Mouse (Mus musculus) heart, adult 2 months (tissue): ENCODE data around the gene Slc26a1. TPM values are rescaled to one million over a fixed set of nuclear protein-coding genes. Genes with fewer than 3 reads are reported as not detected.

Experiments used
- DNase-seq, 2 experiments: peaks; one replicate each; pipeline ENCODE4 v3.0.0; 2021
- H3K27ac ChIP-seq: fragments of 200-600 bp; 2 replicates; pipeline ENCODE4 v1.8.1; 2022
- H3K27me3 ChIP-seq: fragments of 200-500 bp; 2 replicates; pipeline ENCODE4 v1.6.1; 2012; ENCODE audit warnings: mild to moderate bottlenecking, low read length, inconsistent platforms, mixed read lengths; ENCODE audit not compliant: control insufficient read depth, insufficient read depth
- H3K36me3 ChIP-seq: fragments of 200-500 bp; 2 replicates; pipeline ENCODE4 v1.6.1; 2012; ENCODE audit warnings: low read length, inconsistent platforms; ENCODE audit not compliant: control insufficient read depth, insufficient read depth
- H3K4me1 ChIP-seq: fragments of 200-500 bp; 2 replicates; pipeline ENCODE4 v1.6.1; 2011; ENCODE audit warnings: low read length; ENCODE audit not compliant: control insufficient read depth, insufficient read depth
- H3K4me3 ChIP-seq: fragments of 200-600 bp; 2 replicates; pipeline ENCODE4 v1.8.1; 2022
- H3K79me2 ChIP-seq: fragments of 200-500 bp; replicated peaks from 2 replicates; pipeline ENCODE4 v1.6.1; 2012; ENCODE audit warnings: mild to moderate bottlenecking, inconsistent platforms, low read length, moderate library complexity, mixed read lengths; ENCODE audit not compliant: control insufficient read depth, insufficient read depth
- H3K9ac ChIP-seq: fragments of 200-500 bp; 2 replicates; pipeline ENCODE4 v1.6.1; 2012; ENCODE audit warnings: low read depth, mild to moderate bottlenecking, control low read depth, inconsistent platforms, low read length, mixed read lengths
- CTCF ChIP-seq: fragments of 200-600 bp; IDR thresholded peaks from 2 replicates; pipeline ENCODE4 v1.8.1; 2022; ENCODE audit warnings: antibody characterized with exemption, mild to moderate bottlenecking, moderate library complexity
- EP300 ChIP-seq: fragments of 200-500 bp; IDR thresholded peaks from 2 replicates; pipeline ENCODE4 v1.6.1; 2011; ENCODE audit warnings: low read depth, low read length, control low read depth; ENCODE audit not compliant: insufficient read depth
- POLR2A ChIP-seq: fragments of 200-500 bp; IDR thresholded peaks from 2 replicates; pipeline ENCODE4 v1.6.1; 2011; ENCODE audit warnings: mild to moderate bottlenecking, low read depth, low read length, control low read depth; ENCODE audit not compliant: insufficient read depth
- WGBS: fragments of 180-500 bp; shearing (Covaris S2); methylation state at CpG from one replicate; pipeline ENCODE4 v1.1.7; 2018; 5-methylcytosine and 5-hydroxymethylcytosine counted together
- intact Hi-C: fragments of 180-260 bp; cut with DNase I; formaldehyde crosslinking; loops from one replicate; pipeline ENCODE4 v1.15.1; 2025
- polyA plus RNA-seq: library from polyadenylated mRNA; depleted of rRNA; stranded (reverse); fragments of >200 nt; gene quantifications from 2 replicates; pipeline ENCODE4 v1.2.3, GENCODE M21; 2012
- total RNA-seq, 2 experiments: library from RNA; stranded (reverse); gene quantifications; 2 replicates each; pipeline ENCODE4 v1.2.3; 2021

Gene Slc26a1
- total and polyA plus RNA-seq, 3 experiments = 0.06 TPM; not detected in 2

GRCm38 (mm10) chr5:108658611-108659010 lies 16.8 kb downstream of the Slc26a1 start:
- Histone ChIP-seq H3K36me3 (no peaks in the 10 kb centered on the region), H3K79me2 (peaks cover 3% of the 10 kb centered on the region), H3K4me3 (no peak overlapping the region), H3K27me3 (no peaks in the 10 kb centered on the region), H3K27ac (no peak overlapping the region), H3K9ac (no peak overlapping the region), H3K4me1 (peaks cover 8% of the 10 kb centered on the region)
- 100% methylated on average over 1 of the region's 1 CpGs for WGBS
- DNase-seq = no peak
- intact Hi-C loops = no loop called here
- TF ChIP-seq CTCF (no peak), POLR2A (no peak), EP300 (no peak)

GRCm38 (mm10) chr5:108657406-108657805 lies 18.0 kb downstream of the Slc26a1 start:
- H3K4me1 ChIP-seq = peaks cover 8% of the 10 kb centered on the region
- no peaks in the 10 kb centered on the region for H3K27me3 ChIP-seq
- H3K79me2 ChIP-seq = peaks cover 3% of the 10 kb centered on the region
- DNase-seq = no peak
- H3K36me3 ChIP-seq = no peaks in the 10 kb centered on the region
- H3K4me3 ChIP-seq = no peak overlapping the region
- no peak overlapping the region for H3K27ac ChIP-seq
- 79% methylated on average over 5 of the region's 5 CpGs for WGBS
- H3K9ac ChIP-seq = no peak overlapping the region
- TF ChIP-seq EP300 = no peak
- TF ChIP-seq POLR2A = no peak
- no peak for TF ChIP-seq CTCF
- intact Hi-C loops = no loop called here

GRCm38 (mm10) chr5:108655891-108656650 lies 19.3 kb downstream of the Slc26a1 start:
- H3K27ac ChIP-seq = no peak overlapping the region
- 95% methylated on average over 15 of the region's 15 CpGs for WGBS
- peaks cover 3% of the 10 kb centered on the region for H3K79me2 ChIP-seq
- H3K36me3 ChIP-seq = no peaks in the 10 kb centered on the region
- H3K4me3 ChIP-seq = no peak overlapping the region
- peaks cover 8% of the 10 kb centered on the region for H3K4me1 ChIP-seq
- intact Hi-C loops = no loop called here
- no peak overlapping the region for H3K9ac ChIP-seq
- TF ChIP-seq POLR2A = no peak
- no peak for TF ChIP-seq EP300
- TF ChIP-seq CTCF = no peak
- peak in 1 of 2 experiments; percentile 14 for DNase-seq
- no peaks in the 10 kb centered on the region for H3K27me3 ChIP-seq

GRCm38 (mm10) chr5:108655381-108655780 lies 20.0 kb downstream of the Slc26a1 start:
- Histone ChIP-seq H3K4me1 (peaks cover 6% of the 10 kb centered on the region), H3K79me2 (peaks cover 3% of the 10 kb centered on the region; the same call in 1 of the 2 replicates), H3K27ac (no peak overlapping the region), H3K36me3 (no peaks in the 10 kb centered on the region), H3K4me3 (no peak overlapping the region), H3K9ac (no peak overlapping the region), H3K27me3 (no peaks in the 10 kb centered on the region)
- 95% methylated on average over 9 of the region's 9 CpGs for WGBS
- TF ChIP-seq POLR2A = no peak
- TF ChIP-seq EP300 = no peak
- DNase-seq = no peak
- intact Hi-C loops = no loop called here

- Histone ChIP-seq H3K79me2 (peaks cover 3% of the 10 kb centered on the region; the same call in 1 of the 2 replicates), H3K27ac (no peak overlapping the region), H3K4me1 (peaks cover 2% of the 10 kb centered on the region), H3K36me3 (no peaks in the 10 kb centered on the region), H3K9ac (no peak overlapping the region), H3K27me3 (no peaks in the 10 kb centered on the region), H3K4me3 (no peak overlapping the region)
- no peak for TF ChIP-seq CTCF
- TF ChIP-seq EP300 = no peak
- TF ChIP-seq POLR2A = no peak
- DNase-seq = no peak
- intact Hi-C loops = loop anchor here (5.0 kb wide), 1 partner anchor 227 kb away; no protein-coding TSS in a partner anchor
- 93% methylated on average over 10 of the region's 10 CpGs for WGBS
Measured at GRCm38 (mm10) chr5:108654444-108654990, 20.9 kb downstream of the Slc26a1 start.

GRCm38 (mm10) chr5:108653341-108653740 lies 22.0 kb downstream of the Slc26a1 start:
- intact Hi-C loops = loop anchor here (5.0 kb wide), 1 partner anchor 226 kb away; no protein-coding TSS in a partner anchor
- Histone ChIP-seq H3K79me2 (no peaks in the 10 kb centered on the region), H3K4me1 (no peaks in the 10 kb centered on the region), H3K9ac (no peak overlapping the region), H3K27me3 (no peaks in the 10 kb centered on the region), H3K4me3 (no peak overlapping the region), H3K36me3 (no peaks in the 10 kb centered on the region), H3K27ac (no peak overlapping the region)
- DNase-seq = no peak
- no peak for TF ChIP-seq POLR2A
- TF ChIP-seq EP300 = no peak
- TF ChIP-seq CTCF = no peak
- WGBS = 87% methylated on average over 6 of the region's 6 CpGs
